Mouse (Mus musculus) cerebellum, adult 18-20 months (tissue): ENCODE results near the gene Kbtbd7.
"Not testable (repeated sequence)": the region's sequence is repeated elsewhere in the genome, so short reads cannot be mapped to it uniquely, and the experiment has no call there.

Experiments used
- DNase-seq, 2 experiments: peaks; one replicate each; pipeline ENCODE4 v3.0.0; 2021

The Kbtbd7 gene

DNA sequence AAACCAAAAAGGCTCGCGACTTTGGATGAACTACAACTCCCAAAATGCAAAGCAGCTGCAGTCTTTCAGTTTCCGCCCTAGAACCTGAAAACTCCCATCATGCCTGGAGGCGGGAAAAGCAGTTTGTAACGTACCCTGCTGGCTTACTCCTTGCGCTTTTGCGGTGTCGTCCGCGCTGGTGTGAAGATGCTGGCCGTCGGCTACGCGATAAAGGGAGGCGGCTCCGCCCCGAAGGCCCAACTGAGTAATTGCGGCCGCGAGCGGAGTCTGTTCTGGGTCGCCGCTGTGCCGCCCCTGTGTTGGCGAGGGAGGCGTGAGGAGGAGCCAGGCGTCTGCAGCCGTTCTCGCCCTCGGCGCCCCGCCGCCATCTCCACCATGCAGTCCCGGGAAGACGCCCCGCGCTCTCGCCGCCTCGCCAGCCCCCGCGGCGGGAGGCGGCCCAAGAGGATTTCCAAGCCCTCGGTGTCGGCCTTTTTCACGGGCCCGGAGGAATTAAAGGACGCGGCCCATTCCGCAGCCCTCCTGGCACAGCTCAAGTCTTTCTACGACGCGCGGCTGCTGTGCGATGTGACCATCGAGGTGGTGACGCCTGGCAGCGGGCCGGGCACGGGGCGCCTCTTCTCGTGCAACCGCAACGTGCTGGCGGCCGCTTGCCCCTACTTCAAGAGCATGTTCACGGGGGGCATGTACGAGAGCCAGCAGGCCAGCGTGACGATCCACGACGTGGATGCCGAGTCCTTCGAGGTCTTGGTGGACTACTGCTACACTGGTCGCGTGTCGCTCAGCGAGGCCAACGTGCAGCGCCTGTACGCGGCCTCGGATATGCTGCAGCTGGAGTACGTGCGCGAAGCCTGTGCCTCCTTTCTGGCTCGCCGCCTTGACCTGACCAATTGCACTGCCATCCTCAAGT lies 25.6 kb downstream of the Kbtbd7 start, which contains the start of gene Kbtbd6:
Gene Kbtbd6 (plus strand): TSS at position 155 of the 910 bp plus-strand sequence.
- peak; percentile 76 to 82 for DNase-seq

GRCm38 (mm10) chr14:79452591-79452934 lies 26.3 kb downstream of the Kbtbd7 start:
- not testable (repeated sequence) for DNase-seq

DNA sequence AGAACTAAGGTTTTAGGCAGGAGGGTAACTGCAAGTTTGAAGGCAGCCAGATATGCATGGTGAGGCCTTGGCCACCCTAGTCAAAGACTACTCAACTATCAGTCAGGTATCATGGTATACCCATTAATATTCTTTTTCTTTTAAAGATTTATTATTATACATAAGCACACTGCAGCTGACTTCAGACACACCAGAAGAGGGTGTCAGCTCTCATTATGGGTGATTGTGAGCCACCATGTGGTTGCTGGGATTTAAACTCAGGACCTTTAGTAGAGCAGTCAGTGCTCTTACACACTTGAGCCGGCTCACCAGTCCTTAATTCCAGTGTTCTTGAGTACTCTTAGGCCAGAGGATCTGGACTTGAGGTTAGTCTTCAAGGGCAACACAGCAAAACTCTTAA lies 34.1 kb downstream of the Kbtbd7 start:
- DNase-seq: no peak

- DNase-seq: no peak
These were observed 34.7 kb downstream of the Kbtbd7 start for GRCm38 (mm10) chr14:79460988-79461387.

GRCm38 (mm10) chr14:79465623-79466022 lies 39.3 kb downstream of the Kbtbd7 start:
- no peak for DNase-seq

GRCm38 (mm10) chr14:79467621-79468020 lies 41.3 kb downstream of the Kbtbd7 start:
- DNase-seq: peak; percentile 52 to 57

- DNase-seq: no peak
These were observed 47.1 kb downstream of the Kbtbd7 start for GRCm38 (mm10) chr14:79473384-79473783.
